Mouse (Mus musculus): ENCODE measurements around the gene Magi1. TPM values are rescaled to one million over a fixed set of nuclear protein-coding genes. Genes with fewer than 3 reads are reported as not detected.
"Not testable (repeated sequence)": the region's sequence is repeated elsewhere in the genome, so short reads cannot be mapped to it uniquely, and the experiment has no call there.

Magi1 gene
- polyA plus RNA-seq, 1 experiment, result 1.3 TPM

DNA sequence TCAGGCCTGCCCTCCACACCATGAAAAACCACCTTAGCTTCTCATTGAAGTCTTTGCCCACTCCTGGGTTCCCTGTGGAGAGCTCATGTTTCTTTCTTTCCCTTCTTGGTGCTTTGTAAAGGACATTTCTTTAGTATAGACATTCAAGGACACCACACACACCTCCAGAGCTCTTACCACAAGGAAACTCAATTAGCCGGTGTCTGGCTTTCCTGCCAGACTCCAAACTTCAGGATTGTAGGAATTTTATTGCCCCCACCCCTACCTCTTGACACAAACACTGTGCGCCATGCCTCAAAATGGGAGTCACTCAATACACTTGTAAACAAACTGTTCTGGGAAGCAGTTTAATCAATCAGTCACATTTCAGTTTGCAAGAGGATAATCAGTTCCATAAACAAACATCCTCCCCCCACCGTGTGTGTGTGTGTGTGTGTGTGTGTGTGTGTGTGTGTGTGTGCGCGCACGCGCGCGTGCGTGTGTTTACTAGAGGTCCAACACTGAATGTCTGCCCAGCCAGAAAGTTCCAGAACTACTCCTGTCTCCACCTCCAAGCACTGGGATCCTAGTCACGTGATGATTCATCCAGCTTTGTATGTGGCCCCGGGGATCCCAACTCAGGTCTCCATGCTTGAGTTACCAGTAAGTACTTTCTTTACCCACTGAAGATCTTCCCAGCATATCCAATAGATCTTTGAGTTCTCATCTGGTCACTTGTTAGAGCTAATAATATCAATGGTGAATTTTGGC lies 618.5 kb downstream of the Magi1 start:
- H3K27ac ChIP-seq (ENCODE audit: control insufficient read depth, insufficient read depth, low read depth, low read length, poor library complexity), result no peak overlapping the region
- TF ChIP-seq CTCF (IDR thresholded peaks at IDR 0.05; ENCODE audit: control insufficient read depth, insufficient read depth, low read length), result no peak
- 84% methylated on average over 12 of the region's 12 CpGs for WGBS

DNA sequence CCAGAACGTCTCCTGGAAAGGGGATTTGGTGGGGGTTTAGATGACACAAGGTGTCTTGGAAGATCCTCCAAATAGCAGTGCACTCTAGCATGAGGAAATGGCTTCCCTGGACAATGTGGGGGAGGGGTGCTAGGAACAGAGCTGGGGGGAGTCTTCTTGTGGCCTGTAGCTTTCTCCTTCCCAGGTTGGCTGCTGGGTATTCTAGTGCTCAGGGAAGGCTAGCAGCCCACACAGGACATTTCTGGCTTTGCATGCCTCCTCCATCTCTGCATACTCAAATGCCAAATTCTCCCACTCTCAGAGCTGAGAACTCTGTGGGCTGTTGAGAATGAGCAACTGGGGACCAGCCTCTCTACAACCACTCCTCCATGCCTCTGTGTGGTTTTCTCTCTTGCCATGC lies 622.6 kb downstream of the Magi1 start:
- WGBS, result 53% methylated on average over 1 of the region's 1 CpGs
- TF ChIP-seq POLR2A (IDR thresholded peaks at IDR 0.05; ENCODE audit: borderline replicate concordance, control insufficient read depth, low read depth, low read length) (no peak), CTCF (IDR thresholded peaks at IDR 0.05; ENCODE audit: control insufficient read depth, insufficient read depth, low read length) (no peak)
- no peak overlapping the region for H3K27ac ChIP-seq (ENCODE audit: control insufficient read depth, insufficient read depth, low read depth, low read length, poor library complexity)
- H3K4me1 ChIP-seq (ENCODE audit: control insufficient read depth, insufficient read depth, low read length), result no peaks in the 10 kb centered on the region
- H3K4me3 ChIP-seq (replicated peaks; ENCODE audit: control insufficient read depth, low read depth, low read length), result no peak overlapping the region

More for the DNA sequence above, 618.5 kb downstream of the Magi1 start:
- Histone ChIP-seq H3K4me3 (replicated peaks; ENCODE audit: control insufficient read depth, low read depth, low read length) (no peak overlapping the region), H3K4me1 (ENCODE audit: control insufficient read depth, insufficient read depth, low read length) (no peaks in the 10 kb centered on the region)

DNA sequence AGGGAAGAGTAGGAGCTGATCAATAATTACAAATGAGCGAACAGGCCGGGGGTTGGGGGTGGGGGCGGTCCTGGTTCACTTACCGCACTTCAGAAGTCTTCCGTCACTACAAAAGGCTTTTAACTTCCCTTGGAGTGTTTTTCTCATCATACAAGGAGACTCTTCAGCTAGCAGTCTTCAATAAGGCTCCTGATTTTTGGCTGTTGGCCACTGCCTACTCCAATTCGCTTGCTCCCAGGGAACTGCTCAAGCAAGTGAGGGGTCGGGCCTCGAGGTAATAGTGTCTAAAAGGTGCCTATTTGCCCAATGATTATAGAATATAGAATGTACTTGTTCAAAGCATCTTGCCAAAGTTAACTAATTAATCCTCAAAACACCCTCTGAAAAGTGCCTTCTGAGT lies 624.2 kb downstream of the Magi1 start:
- Histone ChIP-seq H3K4me1 (ENCODE audit: control insufficient read depth, insufficient read depth, low read length) (no peaks in the 10 kb centered on the region), H3K4me3 (replicated peaks; ENCODE audit: control insufficient read depth, low read depth, low read length) (no peak overlapping the region), H3K27ac (ENCODE audit: control insufficient read depth, insufficient read depth, low read depth, low read length, poor library complexity) (no peak overlapping the region)
- TF ChIP-seq POLR2A (IDR thresholded peaks at IDR 0.05; ENCODE audit: borderline replicate concordance, control insufficient read depth, low read depth, low read length), result no peak
- no peak for TF ChIP-seq CTCF (IDR thresholded peaks at IDR 0.05; ENCODE audit: control insufficient read depth, insufficient read depth, low read length)
- 84% methylated on average over 8 of the region's 8 CpGs for WGBS

DNA sequence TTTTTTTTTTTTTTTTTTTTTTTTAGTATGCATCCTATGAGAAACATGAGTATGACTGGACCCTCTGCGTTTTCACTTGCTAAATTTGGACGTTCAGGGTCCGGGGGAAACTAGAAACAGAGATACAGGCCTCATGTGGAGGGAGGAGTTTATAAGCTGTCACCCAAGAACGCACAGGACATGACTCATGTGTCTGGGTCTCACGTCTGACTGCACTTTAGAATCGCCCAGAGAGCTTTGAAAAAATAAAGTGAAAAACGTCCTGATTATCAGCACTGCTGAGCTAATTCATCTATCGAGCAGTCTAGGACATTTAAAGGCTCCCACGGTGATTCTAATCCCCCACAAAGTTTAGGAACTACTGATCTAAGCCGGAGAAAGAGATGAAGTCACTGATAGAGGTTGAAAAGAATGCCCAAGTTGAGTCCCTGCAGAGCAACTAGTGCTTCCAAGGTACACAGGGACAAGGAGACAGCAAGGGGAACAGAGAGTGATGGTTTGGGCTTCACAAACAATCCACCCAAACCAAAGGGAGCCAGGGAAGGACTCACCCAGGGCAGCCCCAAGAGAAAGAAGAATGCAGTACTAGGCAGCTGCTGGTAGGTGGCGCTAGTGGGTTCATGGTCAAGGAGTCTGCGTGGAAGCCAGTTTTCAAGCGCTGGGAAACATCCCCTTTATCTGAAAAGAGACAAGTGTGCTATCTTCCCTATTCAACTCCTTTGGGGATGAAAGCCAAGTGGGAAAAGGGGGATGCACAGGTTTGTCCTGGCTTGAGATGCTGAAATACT lies 626.3 kb downstream of the Magi1 start:
- no peaks in the 10 kb centered on the region for H3K4me1 ChIP-seq (ENCODE audit: control insufficient read depth, insufficient read depth, low read length)
- TF ChIP-seq POLR2A (IDR thresholded peaks at IDR 0.05; ENCODE audit: borderline replicate concordance, control insufficient read depth, low read depth, low read length) (no peak), CTCF (IDR thresholded peaks at IDR 0.05; ENCODE audit: control insufficient read depth, insufficient read depth, low read length) (peak; percentile 57)
- 16% methylated on average over 13 of the region's 13 CpGs for WGBS
- H3K27ac ChIP-seq (ENCODE audit: control insufficient read depth, insufficient read depth, low read depth, low read length, poor library complexity), result no peak overlapping the region
- no peak overlapping the region for H3K4me3 ChIP-seq (replicated peaks; ENCODE audit: control insufficient read depth, low read depth, low read length)

DNA sequence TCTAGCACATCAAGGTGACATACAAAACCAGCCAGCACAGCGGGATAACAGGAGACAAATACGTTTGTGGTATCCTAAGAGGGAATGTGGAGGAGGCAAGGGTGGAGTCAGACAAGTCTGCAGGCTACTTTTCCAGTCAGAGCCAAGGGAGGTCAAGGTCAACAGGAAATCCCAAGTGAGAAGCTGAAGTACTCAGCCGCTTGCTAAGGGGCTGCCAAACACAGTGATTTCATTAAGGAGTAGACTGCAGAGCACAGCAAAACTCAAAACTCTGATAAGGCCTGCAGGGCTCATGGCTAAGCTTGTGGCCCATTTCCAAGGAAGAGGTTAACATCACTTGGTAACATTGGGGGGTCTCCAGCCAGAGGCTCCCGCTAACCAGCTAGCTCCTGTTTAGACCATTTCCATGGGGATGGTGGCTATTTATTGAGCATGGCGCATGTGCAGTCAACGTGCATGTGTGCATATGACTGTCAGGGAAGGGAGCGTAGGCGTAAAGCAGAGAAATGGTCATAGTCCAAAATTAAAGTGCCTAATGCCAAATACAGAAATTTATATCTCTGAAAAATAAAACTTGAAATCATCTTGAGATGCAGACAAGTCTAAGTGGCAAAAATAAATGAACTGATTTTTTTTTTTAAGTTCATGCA lies 635.0 kb downstream of the Magi1 start:
- 75% methylated on average over 8 of the region's 8 CpGs for WGBS

DNA sequence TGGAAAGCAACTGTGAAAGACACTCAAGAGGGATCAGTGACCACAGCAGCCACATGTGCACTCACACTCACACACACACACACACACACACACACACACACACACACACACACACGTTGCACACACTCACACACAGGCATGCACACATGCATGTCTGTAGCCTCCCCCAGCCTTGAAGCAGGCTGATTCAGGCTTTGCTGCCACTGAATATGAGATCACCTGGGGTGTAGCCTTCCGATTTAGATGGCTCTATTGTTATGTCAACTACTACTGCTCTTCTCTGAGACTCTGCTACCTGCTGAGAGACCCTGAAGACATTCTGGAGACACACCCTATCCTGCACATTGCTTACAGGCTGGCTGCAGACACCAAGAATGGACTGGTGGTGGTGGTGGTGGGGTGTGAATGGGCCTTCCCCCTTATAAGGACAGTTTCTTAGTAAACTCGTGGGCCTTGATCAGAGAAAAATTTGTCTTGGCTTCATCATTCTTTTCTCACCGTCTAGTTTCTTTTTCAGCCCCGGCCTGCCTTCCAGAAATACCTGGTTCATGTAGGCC lies 653.9 kb downstream of the Magi1 start:
- WGBS, result 69% methylated on average over 5 of the region's 5 CpGs
- not testable (repeated sequence) for H3K4me1 ChIP-seq (ENCODE audit: control insufficient read depth, insufficient read depth, low read length); H3K4me3 ChIP-seq (replicated peaks; ENCODE audit: control insufficient read depth, low read depth, low read length); H3K27ac ChIP-seq (ENCODE audit: control insufficient read depth, insufficient read depth, low read depth, low read length, poor library complexity)

More for the DNA sequence above, 635.0 kb downstream of the Magi1 start:
- Histone ChIP-seq H3K27ac (ENCODE audit: control insufficient read depth, insufficient read depth, low read depth, low read length, poor library complexity) (no peak overlapping the region), H3K4me3 (replicated peaks; ENCODE audit: control insufficient read depth, low read depth, low read length) (no peak overlapping the region), H3K4me1 (ENCODE audit: control insufficient read depth, insufficient read depth, low read length) (no peaks in the 10 kb centered on the region; the same call in 1 of the 2 replicates)
- no peak for TF ChIP-seq CTCF (IDR thresholded peaks at IDR 0.05; ENCODE audit: control insufficient read depth, insufficient read depth, low read length)
- TF ChIP-seq POLR2A (IDR thresholded peaks at IDR 0.05; ENCODE audit: borderline replicate concordance, control insufficient read depth, low read depth, low read length), result no peak

DNA sequence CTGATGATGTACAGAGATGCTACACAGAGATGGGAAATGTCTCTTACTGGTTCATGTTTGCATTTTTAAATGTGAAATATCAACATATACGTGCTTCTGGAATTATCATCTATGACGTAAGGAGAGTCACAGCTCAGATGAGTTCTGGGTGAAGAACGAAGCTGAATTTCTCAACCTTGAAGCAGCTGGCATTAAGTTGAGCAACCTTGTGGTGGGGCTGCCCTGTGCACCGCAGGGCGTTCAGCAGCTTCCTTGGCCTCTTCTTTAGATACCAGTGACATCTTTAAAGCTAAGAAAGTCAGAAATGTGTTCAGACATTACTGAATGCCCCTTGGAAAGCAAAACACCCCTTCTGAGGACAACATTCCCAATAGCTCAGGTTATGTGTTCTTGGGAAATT lies 656.5 kb downstream of the Magi1 start:
- Histone ChIP-seq H3K4me1 (ENCODE audit: control insufficient read depth, insufficient read depth, low read length) (no peaks in the 10 kb centered on the region), H3K4me3 (replicated peaks; ENCODE audit: control insufficient read depth, low read depth, low read length) (no peak overlapping the region), H3K27ac (ENCODE audit: control insufficient read depth, insufficient read depth, low read depth, low read length, poor library complexity) (no peak overlapping the region)
- WGBS, result 53% methylated on average over 5 of the region's 5 CpGs
- TF ChIP-seq CTCF (IDR thresholded peaks at IDR 0.05; ENCODE audit: control insufficient read depth, insufficient read depth, low read length) (no peak), POLR2A (IDR thresholded peaks at IDR 0.05; ENCODE audit: borderline replicate concordance, control insufficient read depth, low read depth, low read length) (no peak)

Other genes with a start within 250 kb of the Magi1 start
- 1.4 and 3.0 TPM in 2 replicates for gene Slc25a26, start 216.4 kb upstream of the Magi1 start, polyA plus RNA-seq (2011; ENCODE audit: insufficient read depth, insufficient read length, low replicate concordance, missing spikeins)

Measured in bone marrow, adult 2 months (tissue).